Mouse (Mus musculus) brain, adult 2 months (tissue): ENCODE data around the gene Mapk14.
"Not testable (repeated sequence)": the region's sequence is repeated elsewhere in the genome, so short reads cannot be mapped to it uniquely, and the experiment has no call there.

Source experiments
- DNase-seq: peaks from one replicate; pipeline ENCODE4 v3.0.0; 2011; ENCODE audit warnings: low read depth, low spot score

Mapk14 gene

DNA sequence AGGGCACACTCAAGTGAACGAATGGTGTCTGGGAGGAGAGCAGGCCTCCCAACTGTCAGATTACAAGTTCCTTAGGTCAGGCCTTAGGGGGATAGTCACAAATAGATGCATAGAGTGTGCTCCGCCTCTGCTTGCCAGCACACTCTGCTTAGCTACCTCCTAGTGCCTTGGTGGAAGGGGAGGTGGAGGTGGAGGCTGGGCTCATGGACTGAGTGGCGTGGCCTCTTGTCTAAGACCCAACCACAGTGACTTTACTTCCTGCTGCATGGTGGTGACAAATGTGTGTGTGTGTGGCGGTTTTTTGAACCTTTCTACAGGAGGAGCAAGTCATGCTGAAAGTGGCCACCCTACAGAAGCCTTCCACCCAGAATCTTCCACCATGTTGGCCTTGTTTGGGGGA is 45.4 kb downstream of the Mapk14 start:
- no peak for DNase-seq

DNA sequence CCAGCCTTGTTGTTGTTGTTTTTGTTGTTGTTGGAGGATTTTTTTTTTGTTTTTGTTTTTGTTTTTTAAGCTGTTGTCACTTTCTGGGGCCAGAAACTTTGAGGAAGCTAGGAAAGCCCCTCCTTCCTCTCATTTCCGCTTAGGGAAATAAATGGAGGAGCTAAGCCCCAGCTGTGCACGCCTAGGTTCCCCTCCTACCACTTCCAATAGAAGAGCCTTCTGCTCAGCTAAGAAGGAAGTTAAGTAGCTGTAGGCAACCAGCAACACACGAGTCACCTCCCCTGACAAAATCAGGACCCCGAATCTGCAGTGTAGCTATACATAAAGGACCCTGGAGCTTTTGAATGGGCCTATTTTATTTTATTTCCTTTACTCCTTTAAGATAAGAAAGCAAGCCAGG is 46.8 kb downstream of the Mapk14 start:
- DNase-seq, result no peak

DNA sequence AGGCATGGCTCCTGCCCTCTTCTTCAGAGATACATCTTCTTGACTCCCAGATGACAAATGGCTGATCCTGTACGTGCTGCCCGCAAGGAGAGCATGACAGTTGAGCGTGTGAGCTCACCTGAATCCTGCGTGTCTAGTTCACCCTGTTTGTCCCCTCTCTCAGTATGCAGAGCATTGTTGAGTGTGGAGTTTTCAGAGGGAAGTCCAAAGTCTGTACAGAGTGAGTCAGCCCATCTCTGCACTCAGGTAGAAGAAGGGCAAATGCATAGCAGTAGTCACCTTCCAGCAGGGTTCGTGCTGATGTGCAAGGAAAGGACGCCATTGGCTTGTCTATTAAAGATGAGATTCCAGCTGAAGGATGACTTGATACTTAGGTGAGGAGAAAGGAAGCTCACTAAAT is 48.1 kb downstream of the Mapk14 start:
- DNase-seq, result no peak

DNA sequence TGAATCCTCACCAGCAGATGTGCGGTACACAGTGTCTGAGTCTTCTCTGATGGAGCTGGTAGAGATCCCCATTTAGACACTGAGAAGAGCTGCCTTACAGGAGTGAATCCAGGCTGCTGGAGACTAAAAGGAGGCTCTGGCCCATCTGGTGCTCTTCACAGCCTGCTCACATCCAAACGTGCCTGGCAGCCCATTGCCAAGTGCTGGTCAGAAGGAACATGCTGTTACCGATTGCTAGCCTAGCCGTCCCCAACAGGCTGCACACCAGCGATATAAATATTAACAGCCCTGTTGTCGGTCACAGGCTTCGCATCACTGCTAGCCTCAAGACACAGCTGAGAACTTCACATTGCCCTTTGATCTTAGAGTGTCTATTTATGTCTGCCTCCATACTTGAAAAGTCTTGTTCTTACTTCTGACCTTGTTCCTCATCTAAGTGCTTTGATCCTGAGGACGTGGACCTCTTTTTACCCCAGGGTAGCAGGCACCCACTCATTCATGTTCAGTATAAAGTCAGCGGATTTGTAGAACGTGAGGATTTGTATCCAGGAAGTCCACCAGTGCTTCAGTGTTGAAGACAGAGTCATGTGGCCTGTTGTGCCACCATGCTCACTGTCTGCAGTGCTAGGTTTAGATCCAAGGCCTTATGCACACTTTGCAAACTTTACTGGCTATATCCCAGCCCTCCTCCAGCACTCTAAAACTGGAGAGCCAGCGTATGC is 52.2 kb downstream of the Mapk14 start:
- peak; percentile 93 for DNase-seq

DNA sequence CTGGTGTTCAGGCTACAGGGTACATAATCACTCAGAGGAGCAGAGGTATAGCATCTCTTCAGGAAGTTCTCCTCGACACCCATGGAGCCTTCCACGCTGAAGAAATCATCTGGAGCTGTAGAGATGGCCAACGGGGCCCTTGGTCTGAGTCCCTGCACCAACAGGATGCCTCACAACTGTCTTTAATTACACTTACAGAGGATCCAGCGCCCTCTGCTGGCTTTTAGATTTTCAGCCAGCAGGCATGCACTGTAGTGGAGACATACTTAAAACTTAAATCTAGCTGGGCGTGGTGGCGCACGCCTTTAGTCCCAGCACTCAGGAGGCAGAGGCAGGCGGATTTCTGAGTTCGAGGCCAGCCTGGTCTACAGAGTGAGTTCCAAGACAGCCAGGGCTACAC is 52.8 kb downstream of the Mapk14 start:
- DNase-seq, result no peak

DNA sequence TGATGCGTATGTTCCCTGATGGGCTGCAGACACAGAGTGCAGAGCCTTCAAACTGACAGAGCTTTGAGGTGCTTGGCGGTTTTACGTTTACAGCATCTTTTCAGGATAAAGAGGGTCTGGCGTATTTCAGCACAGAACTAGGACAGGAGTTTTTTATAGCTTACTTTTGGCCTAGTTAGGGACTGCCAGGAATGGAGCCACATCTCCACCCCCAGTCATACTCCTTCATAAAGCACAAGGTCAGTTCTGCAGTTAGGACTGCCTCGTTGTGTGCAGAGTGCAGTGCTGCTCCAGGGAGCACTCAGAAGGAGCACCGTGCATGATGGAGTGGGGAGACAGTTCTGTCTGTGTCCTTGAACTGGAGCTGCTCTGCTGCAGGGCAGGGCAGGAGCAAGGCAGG is 54.6 kb downstream of the Mapk14 start:
- peak; percentile 77 for DNase-seq

DNA sequence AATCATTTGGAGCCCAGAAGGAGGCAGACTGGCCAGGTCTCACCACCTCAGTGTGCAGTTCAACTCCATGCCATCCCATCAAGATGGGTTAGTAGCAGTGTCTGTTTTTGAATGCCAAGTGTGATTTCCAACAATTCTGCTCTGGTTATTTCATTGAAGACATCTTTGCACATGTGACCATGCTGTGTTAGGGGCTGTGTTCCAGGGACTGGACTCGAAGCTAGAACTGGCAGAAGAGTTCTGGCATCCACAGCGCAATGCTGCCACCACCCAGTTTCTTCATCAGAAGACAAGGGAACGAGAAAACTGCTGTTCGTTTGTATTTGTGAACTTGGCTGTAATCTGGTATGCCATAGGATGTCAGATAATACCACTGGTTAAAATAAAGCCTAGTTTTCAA is 56.9 kb downstream of the Mapk14 start:
- no peak for DNase-seq

DNA sequence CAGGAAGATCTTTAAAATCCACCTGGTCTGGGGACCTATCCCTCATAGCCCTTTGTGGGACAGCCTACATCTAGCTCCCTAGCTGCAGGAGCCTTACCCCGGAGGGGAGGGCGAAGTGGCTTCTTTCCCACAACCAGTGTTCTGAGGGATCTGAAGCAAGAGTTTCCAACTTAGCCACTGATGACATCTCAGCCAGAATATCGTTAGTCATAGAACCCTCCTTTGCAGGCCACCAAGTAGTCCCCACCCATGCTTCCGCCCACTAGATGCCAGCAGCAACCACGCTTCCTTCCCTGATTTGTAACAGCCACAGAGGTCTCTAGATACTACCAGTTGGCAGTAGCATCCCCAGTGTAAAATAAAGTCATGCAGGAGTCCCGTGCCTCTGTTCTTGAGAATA is 59.5 kb downstream of the Mapk14 start:
- DNase-seq, result peak; percentile 43

DNA sequence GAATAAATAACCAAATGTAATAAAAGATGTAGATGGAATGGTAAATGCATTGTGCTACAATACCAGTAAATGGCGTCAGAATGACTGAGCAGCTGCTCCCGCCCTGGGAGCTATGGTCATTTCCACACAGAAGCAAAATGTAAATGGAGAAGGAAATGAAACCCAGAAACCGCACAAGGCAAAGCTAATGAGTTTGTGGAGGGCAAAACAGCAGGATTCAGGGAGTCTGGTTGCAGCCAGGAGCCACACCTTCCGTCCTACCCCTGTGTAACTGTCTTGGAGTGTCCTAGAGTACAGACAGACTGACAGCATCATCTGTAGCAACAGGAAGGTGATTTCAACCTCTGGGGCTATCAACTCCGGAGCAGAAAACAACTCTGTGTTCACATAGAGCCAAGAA is 65.3 kb downstream of the Mapk14 start:
- DNase-seq, result no peak

DNA sequence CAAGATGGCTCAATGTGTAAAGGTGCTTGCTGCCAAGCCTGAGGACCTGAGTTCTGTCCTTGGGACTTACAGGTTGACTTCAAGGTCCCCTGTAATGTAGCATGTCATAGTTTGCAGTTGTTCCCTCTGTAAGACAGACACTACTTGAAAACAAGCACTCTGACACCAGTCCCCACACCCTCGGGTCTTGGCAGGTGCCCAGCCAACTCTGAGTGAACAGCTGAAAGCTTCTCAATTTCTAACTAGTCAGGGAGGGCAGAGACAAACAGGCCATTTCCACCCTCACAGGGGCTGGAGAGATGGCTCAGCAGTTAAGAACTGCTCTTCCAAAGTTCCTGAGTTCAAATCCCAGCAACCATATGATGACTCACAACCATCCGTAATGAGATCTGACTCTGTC is 66.3 kb downstream of the Mapk14 start:
- DNase-seq, result no peak

DNA sequence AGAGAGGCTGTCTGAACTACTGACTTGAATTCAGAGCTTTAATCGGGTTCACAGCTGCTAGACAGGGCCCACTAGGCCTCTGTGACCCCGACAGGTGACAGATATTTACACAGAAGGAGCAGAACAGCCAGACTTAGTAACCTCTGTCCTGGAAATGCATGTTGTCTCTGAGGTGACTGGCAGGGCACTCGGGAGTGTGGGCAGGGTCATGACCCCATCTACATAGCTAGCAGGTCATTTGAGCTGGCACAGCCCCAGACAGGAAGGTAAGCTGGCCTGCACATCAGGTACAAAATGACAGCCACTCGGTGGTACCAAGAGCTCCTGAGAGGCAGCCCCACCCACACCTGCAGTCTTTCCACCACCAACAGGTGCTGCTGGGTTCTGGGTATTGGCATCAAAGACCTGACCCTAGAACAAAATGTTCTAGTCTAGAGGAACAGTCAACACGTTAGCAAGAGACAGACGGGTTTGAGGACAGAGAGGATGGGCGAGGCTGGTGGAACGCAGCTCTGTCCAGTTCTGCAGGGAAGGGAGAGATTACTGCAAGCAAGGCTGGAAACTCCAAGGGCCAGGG is 69.7 kb downstream of the Mapk14 start:
- no peak for DNase-seq

DNA sequence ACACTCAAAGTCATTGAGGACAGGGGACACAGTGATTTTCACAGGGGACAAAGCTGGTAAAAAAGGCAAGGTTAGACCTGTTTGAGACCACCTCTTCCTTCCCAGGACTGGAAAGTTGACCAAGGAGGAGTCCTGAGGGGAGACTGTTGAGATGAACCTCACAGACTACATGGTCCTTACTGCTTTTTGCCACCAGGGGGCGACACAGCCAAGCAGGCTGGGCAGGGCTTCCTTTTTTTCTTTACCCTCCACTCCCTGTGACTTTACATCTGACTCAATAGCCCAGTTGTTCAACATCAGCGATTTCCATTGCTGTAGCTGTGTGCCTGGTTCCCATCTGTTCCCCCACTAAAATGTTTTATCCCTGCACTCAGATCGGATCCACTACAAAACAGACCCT is 70.7 kb downstream of the Mapk14 start:
- DNase-seq, result peak; percentile 81

DNA sequence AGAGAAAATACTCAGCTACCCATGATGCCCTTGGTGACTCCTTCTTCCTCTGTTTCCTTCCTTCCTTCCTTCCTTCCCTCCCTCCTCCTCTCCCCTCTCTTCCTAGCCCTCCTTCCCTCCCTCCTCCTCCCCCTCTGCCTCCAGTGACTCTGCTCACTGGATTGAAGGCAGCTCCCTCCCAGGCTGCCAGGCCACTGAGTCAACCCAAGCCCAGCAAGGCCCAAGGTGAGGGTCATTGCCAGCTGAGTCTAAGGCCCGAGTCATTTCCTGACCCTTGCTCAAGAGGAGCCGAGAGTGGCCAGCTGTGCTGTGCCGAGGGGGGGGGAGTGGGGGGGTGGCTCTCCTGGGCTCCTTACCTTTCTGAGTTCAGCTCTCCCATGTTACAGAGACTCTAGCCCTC is 75.1 kb downstream of the Mapk14 start:
- no peak for DNase-seq

DNA sequence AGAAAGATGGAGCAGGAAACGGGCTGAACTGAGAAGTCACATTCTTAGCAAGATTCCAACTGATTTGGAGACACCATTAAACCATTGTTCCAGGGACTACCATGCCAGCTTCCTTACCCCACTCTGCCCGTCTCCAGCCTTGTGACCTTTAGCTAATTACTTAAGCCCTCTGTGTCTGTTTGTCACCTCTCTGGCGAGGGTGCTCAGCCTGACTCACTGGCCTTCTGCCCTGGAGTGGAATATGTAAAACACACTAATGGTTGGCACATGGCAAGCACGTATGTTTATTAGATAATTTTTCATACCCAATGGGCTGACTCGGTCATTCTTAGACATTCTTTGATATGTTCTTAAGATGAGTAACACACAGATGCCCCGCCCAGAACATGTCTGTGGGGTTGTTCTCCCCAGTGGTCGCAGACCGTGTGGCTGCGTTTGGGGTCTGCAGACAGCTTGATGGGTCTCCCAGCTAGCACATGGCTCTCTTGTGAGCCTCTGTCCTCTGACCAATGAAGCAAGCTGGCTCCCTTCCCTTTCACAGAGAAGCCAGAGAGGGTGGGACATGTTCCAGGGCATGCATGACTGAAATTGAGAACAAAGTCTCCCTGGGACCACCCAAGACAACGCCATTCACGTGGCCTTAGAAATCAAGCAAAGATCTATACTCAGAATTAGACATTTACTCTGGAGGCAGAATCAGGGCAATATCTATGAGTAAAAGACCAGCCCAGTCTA is 75.8 kb downstream of the Mapk14 start:
- DNase-seq, result no peak

DNA sequence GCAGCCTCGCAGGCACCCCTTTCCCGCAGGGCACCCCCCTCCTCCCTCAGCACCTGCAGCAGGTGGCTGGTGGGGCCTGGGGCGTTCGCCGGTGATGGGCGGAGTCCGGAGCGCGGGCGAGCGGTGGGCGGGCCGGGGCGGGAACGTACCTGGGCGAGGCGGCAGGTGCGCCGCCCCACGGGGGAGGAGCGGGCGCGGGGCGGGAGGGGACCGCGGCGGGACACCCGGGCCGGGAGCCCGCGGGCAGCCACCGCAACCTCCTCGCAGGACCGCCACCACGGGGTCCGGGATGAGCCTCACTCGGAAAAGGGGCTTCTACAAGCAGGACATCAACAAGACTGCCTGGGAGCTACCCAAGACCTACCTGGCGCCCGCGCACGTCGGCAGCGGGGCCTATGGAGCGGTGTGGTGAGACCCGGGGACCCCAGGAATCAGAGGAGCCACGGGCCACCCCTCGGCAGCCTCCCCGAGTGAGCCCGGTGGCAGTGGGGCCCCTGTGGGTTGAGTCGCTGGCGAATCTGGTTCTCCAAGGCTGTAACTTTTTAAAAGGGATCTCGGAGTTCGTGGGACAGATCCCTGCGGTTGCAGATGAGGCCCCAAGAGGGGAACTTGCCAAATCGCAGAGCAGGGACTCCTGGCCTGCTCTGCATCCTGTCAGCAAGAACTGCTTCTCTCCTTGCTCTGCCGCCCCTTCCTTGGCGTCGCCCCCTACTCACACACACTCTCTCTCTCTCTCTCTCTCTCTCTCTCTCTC is 78.2 kb downstream of the Mapk14 start, which contains the start of gene Mapk13:
Gene Mapk13 (plus strand): TSS at position 177 of the 754 bp plus-strand sequence.
- DNase-seq, result no peak

DNA sequence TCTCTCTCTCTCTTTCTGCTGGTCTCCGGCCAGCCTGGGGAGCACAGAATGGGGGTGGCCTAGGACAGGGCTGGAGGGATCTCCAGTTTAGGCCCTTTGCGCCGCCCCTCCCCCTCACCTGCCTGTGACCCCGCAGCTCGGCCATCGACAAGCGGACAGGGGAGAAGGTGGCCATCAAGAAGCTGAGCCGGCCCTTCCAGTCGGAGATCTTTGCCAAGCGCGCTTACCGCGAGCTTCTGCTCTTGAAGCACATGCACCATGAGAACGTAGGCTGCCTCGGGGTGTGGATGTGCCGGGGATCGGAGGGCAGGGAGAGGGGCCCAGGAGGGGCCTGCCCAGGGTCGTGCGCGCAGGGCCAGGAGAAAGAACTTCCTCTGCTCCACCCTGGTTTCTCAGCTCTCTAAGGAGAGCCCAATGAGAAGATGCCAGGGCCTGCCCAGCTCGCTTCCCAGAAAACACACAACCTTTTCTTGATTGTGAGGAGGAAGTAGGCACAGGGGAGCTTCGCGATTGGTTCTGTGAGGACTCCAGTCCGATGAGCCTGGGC is 78.8 kb downstream of the Mapk14 start:
- DNase-seq, result peak; percentile 31

DNA sequence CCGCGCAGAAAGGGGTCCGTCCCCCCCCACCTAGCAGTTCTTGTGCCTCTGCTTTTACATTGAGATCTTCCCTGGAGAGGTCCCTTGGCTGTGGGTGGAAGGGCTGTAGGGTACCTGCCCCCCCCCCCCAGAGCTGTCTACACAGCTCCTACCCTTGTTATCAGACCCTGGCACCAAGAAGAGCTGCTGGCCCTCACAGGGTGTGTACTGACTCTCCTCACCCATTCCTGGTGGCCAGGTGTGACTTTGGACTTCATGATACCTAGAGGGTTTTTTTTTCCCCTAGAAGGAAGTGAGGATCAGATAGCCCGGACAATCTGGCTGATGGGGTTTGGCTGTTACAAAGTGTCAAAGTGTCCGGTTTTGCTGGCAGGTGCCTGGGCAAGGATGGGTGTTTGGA is 80.2 kb downstream of the Mapk14 start:
- no peak for DNase-seq

DNA sequence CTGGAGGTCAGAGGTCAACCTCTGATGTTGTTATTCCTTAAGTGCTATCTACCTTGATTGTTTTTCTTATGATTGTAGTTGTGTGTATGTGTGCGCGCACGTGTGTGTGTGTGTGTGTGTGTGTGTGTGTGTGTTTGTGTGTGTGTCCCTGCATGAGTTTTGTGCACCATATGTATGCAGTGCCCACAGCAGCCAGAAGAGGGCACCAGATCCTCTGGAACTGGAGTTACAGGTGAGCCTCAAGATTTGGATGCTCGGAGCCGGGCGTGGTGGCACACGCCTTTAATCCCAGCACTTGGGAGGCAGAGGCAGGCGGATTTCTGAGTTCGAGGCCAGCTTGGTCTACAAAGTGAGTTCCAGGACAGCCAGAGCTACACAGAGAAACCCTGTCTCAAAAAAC is 83.2 kb downstream of the Mapk14 start:
- DNase-seq, result not testable (repeated sequence)

DNA sequence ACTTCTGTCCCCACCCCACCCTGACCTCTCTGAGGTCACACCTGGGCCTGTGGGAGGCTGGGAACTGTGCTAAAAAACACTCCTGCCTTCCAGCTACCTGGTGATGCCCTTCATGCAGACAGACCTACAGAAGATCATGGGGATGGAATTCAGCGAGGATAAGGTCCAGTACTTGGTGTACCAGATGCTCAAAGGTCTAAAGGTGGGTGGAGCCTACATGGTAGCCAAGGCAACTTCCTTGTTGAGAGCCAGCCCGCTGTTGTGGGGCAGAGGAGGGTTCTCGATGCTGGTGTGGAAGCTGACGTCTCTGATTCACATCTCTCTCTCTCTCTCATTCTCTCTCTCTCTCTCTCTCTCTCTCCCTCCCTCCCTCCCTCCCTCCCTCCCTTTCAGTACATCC is 84.0 kb downstream of the Mapk14 start:
- DNase-seq, result no peak

DNA sequence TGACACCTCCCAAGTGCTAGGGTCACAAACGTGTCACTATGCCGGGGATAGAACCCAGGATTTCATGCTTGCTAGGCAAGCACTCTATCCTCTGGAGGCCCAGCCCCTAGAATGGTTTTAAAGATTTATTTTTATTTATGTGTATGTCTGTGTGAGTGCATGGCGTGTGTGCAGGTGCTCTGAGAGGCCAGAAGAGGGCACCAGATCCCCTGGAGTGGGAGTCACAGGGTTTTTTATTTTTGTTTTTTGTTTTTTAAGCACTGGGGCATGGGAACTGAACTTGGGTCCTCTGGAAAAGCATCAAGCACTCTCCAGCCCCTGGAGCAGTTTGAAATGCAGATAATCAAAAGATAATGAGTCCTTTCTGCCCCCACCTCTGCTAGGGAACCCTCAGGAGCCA is 85.7 kb downstream of the Mapk14 start:
- no peak for DNase-seq

DNA sequence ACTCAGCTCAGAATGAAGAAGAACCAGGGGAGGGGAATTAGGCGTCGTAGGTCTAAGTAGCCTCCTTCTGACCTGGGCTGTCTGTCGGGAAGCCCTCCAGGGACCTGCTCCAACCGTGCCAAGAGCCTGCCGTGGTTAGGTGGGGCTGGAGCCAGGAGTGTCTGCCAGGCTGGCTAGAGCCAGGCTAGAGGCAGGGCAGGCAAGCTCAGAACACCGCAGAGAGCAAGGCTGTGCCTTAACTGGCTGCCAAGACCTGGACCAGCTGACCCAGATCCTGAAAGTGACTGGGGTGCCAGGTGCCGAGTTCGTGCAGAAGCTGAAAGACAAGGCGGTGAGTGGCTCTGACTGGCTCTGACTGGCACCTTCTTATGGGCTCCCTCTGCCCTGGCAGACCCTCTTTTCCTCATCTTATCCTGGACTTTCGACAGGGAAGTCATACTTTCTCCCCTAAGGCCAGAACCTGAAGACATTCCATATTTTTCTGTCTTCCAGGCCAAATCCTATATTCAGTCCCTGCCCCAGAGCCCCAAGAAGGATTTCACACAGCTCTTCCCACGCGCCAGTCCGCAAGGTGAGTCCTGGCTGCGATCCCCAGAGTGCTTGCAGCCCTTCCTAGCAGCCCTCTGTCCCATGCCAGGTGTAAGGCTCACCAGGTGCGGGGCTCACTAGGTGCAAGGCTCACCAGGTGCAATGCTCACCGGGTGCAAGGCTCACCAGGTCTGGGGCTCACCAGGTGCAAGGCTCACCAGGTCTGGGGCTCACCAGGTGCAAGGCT is 86.3 kb downstream of the Mapk14 start:
- DNase-seq, result peak; percentile 98
